Mouse (Mus musculus) kidney, adult 9 months (tissue): Measurements from ENCODE around the gene Ing4.

Experiments
- DNase-seq: peaks from one replicate; pipeline ENCODE4 v3.0.0; 2022

Gene Ing4

GRCm38 (mm10) chr6:125039533-125040153, at the start of gene Ing4:
TSS of gene Ing4 (plus strand) at chr6:125039760.
- DNase-seq, result peak; percentile 96

GRCm38 (mm10) chr6:124992241-124992640, 47.3 kb upstream of the Ing4 start:
- no peak for DNase-seq

- no peak for DNase-seq
These were observed 46.2 kb upstream of the Ing4 start for GRCm38 (mm10) chr6:124993365-124993764.

- DNase-seq, result no peak
These were observed 45.7 kb upstream of the Ing4 start for GRCm38 (mm10) chr6:124993876-124994275.

- no peak for DNase-seq
These were observed 44.3 kb upstream of the Ing4 start for GRCm38 (mm10) chr6:124995246-124995645.

GRCm38 (mm10) chr6:124995831-124996403, 43.6 kb upstream of the Ing4 start:
- no peak for DNase-seq

GRCm38 (mm10) chr6:124996551-124997501, 42.7 kb upstream of the Ing4 start, which contains the start of gene Pianp:
TSS of gene Pianp (plus strand) at chr6:124996694.
- DNase-seq, result peak; percentile 46

- no peak for DNase-seq
These were observed 41.5 kb upstream of the Ing4 start for GRCm38 (mm10) chr6:124998066-124998465.

- no peak for DNase-seq
These were observed 40.5 kb upstream of the Ing4 start for GRCm38 (mm10) chr6:124999091-124999490.

GRCm38 (mm10) chr6:124999546-124999945, 40.0 kb upstream of the Ing4 start:
- no peak for DNase-seq

GRCm38 (mm10) chr6:125003706-125004105, 35.9 kb upstream of the Ing4 start:
- DNase-seq, result no peak

- DNase-seq, result no peak
These were observed 34.5 kb upstream of the Ing4 start for GRCm38 (mm10) chr6:125005086-125005485.

- no peak for DNase-seq
These were observed 31.5 kb upstream of the Ing4 start for GRCm38 (mm10) chr6:125008060-125008459.

- peak; percentile 99 for DNase-seq
These were observed 30.9 kb upstream of the Ing4 start for GRCm38 (mm10) chr6:125008586-125009128.

GRCm38 (mm10) chr6:125009129-125009180, 30.6 kb upstream of the Ing4 start, which contains the start of gene Zfp384:
TSS of gene Zfp384 (plus strand) at chr6:125009145.
- no peak for DNase-seq

GRCm38 (mm10) chr6:125009181-125010073, 30.1 kb upstream of the Ing4 start:
- DNase-seq, result peak; percentile 79

- DNase-seq, result no peak
These were observed 21.9 kb upstream of the Ing4 start for GRCm38 (mm10) chr6:125017682-125018081.

- DNase-seq, result peak; percentile 67
These were observed 9.0 kb upstream of the Ing4 start for GRCm38 (mm10) chr6:125030532-125030931.

GRCm38 (mm10) chr6:125031604-125032003, 8.0 kb upstream of the Ing4 start:
- no peak for DNase-seq

- DNase-seq, result no peak
These were observed 894 bp upstream of the Ing4 start for GRCm38 (mm10) chr6:125038666-125039065.

GRCm38 (mm10) chr6:125039131-125039530, 429 bp upstream of the Ing4 start:
- DNase-seq, result no peak

- DNase-seq, result no peak
These were observed 661 bp downstream of the Ing4 start for GRCm38 (mm10) chr6:125040221-125040620.

- DNase-seq, result no peak
These were observed 1.5 kb downstream of the Ing4 start for GRCm38 (mm10) chr6:125041047-125041446.
